Mouse (Mus musculus) limb, embryonic 14.5 days (tissue): ENCODE measurements around the gene Usp22. TPM values are rescaled to one million over a fixed set of nuclear protein-coding genes. Genes with fewer than 3 reads are reported as not detected.

Experiments used
- ATAC-seq: fragments of 200-750 bp; cut with Nextera tagmentation; 2 replicates; pipeline ENCODE4 v1.8.0; 2017; ENCODE audit warnings: low read depth, moderate number of reproducible peaks, moderate TSS enrichment; ENCODE audit not compliant: low FRiP score
- DNase-seq: peaks from one replicate; pipeline ENCODE4 v3.0.0-alpha.2; 2015; ENCODE audit warnings: low spot score
- H3K27ac ChIP-seq: fragments of 300-500 bp; sonication (generic); replicated peaks from 2 replicates; pipeline ENCODE4 v1.5.1; 2014; ENCODE audit warnings: low read depth, mild to moderate bottlenecking, low read length, moderate library complexity, mixed read lengths
- H3K27me3 ChIP-seq: fragments of 300-500 bp; sonication (generic); 2 replicates; pipeline ENCODE4 v1.6.1; 2014; ENCODE audit warnings: low read length, mixed read lengths; ENCODE audit not compliant: control insufficient read depth, insufficient read depth
- H3K36me3 ChIP-seq: fragments of 300-500 bp; sonication (generic); 2 replicates; pipeline ENCODE4 v1.6.1; 2014; ENCODE audit warnings: mild to moderate bottlenecking, low read length, moderate library complexity, mixed read lengths; ENCODE audit not compliant: control insufficient read depth, insufficient read depth
- H3K4me1 ChIP-seq: fragments of 300-500 bp; sonication (generic); 2 replicates; pipeline ENCODE4 v1.6.1; 2014; ENCODE audit warnings: antibody characterized with exemption, low read length, mixed read lengths; ENCODE audit not compliant: control insufficient read depth, insufficient read depth
- H3K4me2 ChIP-seq: fragments of 300-500 bp; sonication (generic); replicated peaks from 2 replicates; pipeline ENCODE4 v1.6.1; 2014; ENCODE audit warnings: low read depth, mild to moderate bottlenecking, low read length, moderate library complexity; ENCODE audit not compliant: severe bottlenecking
- H3K4me3 ChIP-seq: fragments of 300-500 bp; sonication (generic); replicated peaks from 2 replicates; pipeline ENCODE4 v1.5.1; 2014; ENCODE audit warnings: low read length
- H3K9ac ChIP-seq: fragments of 300-500 bp; sonication (generic); 2 replicates; pipeline ENCODE4 v1.6.1; 2014; ENCODE audit warnings: mild to moderate bottlenecking, low read depth, low read length, moderate library complexity; ENCODE audit not compliant: severe bottlenecking
- H3K9me3 ChIP-seq: fragments of 300-500 bp; sonication (generic); 2 replicates; pipeline ENCODE4 v1.6.1; 2016; ENCODE audit warnings: low read length; ENCODE audit not compliant: control insufficient read depth
- POLR2A ChIP-seq: fragments of 200-500 bp; IDR thresholded peaks from 2 replicates; pipeline ENCODE4 v1.8.0; 2012; ENCODE audit warnings: inconsistent platforms, mild to moderate bottlenecking, moderate library complexity, borderline replicate concordance; ENCODE audit not compliant: insufficient read depth, insufficient read length; ENCODE audit errors: extremely low read depth
- WGBS: fragments of 180-500 bp; shearing (Covaris S2); extraction: QIAGEN DNeasy Blood & Tissue Kit; methylation state at CpG from one replicate; pipeline ENCODE4 v1.1.7; 2014; 5-methylcytosine and 5-hydroxymethylcytosine counted together
- polyA plus RNA-seq, 2 experiments: library from polyadenylated mRNA; depleted of rRNA in 1 of 2; stranded (reverse) in 1 of 2; unstranded in 1 of 2; fragments of >200 nt; fragmentation: Nextera tagmentation in 1 of 2; extraction: Ambion mirVana in 1 of 2; gene quantifications; 2 replicates each; pipeline versions ENCODE4 v1.2.1 to v1.2.3; 2012 to 2014

The Usp22 gene
- polyA plus RNA-seq, 2 experiments: 123 to 174 TPM

DNA sequence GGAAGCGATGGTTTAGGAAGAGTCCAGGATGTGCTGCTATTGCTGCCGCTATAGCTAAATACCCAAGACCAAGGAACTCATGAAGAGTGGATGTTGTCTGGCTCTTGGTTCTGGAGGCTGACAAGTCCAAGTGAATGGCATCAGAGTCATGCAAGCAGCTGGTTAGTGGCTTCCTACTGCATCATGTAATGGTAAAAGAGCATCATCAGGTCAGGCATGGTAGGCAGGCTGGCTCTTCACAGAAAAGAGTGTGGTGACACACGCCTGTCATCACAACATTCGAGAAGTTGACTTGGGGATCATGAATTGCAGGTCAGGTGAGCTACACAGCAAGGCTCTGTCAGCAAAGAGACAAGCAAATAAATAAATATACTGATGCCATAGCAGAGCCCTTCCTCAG, 63.4 kb downstream of the Usp22 start:
- H3K4me3 ChIP-seq: no peak overlapping the region
- H3K9me3 ChIP-seq: no peaks in the 10 kb centered on the region
- ATAC-seq (no peak), DNase-seq (no peak)
- no peaks in the 10 kb centered on the region for H3K36me3 ChIP-seq
- H3K9ac ChIP-seq: no peak overlapping the region
- no peaks in the 10 kb centered on the region for H3K4me1 ChIP-seq
- WGBS: 93% methylated on average over 4 of the region's 4 CpGs
- no peak overlapping the region for H3K4me2 ChIP-seq
- no peak overlapping the region for H3K27ac ChIP-seq
- H3K27me3 ChIP-seq: no peaks in the 10 kb centered on the region
- no peak for TF ChIP-seq POLR2A

GRCm38 (mm10) chr11:61110928-61111327, 63.9 kb downstream of the Usp22 start:
- no peak overlapping the region for H3K9ac ChIP-seq
- no peak overlapping the region for H3K4me3 ChIP-seq
- H3K27ac ChIP-seq: no peak overlapping the region
- no peaks in the 10 kb centered on the region for H3K4me1 ChIP-seq
- H3K36me3 ChIP-seq: no peaks in the 10 kb centered on the region
- DNase-seq (no peak), ATAC-seq (no peak)
- no peak overlapping the region for H3K4me2 ChIP-seq
- WGBS: 36% methylated on average over 1 of the region's 1 CpGs
- H3K9me3 ChIP-seq: no peaks in the 10 kb centered on the region
- H3K27me3 ChIP-seq: no peaks in the 10 kb centered on the region
- no peak for TF ChIP-seq POLR2A

DNA sequence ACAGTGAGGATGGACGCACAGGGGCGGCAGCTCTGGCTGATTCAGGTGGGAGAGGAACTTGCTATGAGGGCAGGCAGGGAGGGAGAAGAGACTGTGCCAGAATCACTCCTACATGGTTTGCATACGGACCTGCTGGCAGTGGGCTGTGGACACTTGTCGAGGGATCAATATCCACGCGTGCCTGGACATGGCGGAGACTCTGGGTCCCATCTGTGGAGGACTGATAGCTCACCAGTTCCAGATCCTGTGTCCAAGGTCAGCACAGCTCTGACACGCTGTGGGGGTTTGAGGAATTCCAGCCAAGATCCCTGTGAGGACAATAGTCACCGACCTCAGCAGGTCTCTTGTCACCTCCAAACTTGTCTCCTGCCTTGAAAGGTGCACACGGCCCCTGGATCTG, 64.7 kb downstream of the Usp22 start:
- Histone ChIP-seq H3K9me3 (no peaks in the 10 kb centered on the region), H3K27ac (no peak overlapping the region), H3K4me2 (no peak overlapping the region), H3K4me3 (no peak overlapping the region), H3K4me1 (no peaks in the 10 kb centered on the region), H3K27me3 (no peaks in the 10 kb centered on the region), H3K9ac (no peak overlapping the region), H3K36me3 (no peaks in the 10 kb centered on the region)
- TF ChIP-seq POLR2A: no peak
- WGBS: 80% methylated on average over 10 of the region's 10 CpGs
- ATAC-seq (no peak), DNase-seq (no peak)

DNA sequence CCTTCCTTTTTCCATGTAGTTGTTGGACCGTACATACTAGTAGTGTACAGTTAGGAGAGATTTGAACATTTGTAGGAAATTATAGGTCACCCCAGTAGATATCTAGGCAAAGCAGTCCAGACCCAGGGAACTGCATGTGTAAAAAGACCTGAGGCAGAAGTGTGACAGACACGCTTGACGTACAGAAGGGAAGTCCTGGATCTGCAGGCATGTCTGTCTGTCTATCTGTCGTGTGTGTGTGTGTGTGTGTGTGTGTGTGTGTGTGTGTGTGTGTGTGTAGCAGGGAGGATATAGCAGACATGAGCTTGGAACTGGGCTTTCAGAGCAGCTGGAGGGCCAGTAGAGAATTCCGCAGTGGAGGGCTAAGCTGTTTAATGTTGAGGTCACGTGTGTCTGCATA, 65.1 kb downstream of the Usp22 start:
- ATAC-seq (no peak), DNase-seq (no peak)
- WGBS: 83% methylated on average over 6 of the region's 6 CpGs
- Histone ChIP-seq H3K4me2 (no peak overlapping the region), H3K4me1 (no peaks in the 10 kb centered on the region), H3K27ac (no peak overlapping the region), H3K9ac (no peak overlapping the region), H3K36me3 (no peaks in the 10 kb centered on the region), H3K27me3 (no peaks in the 10 kb centered on the region), H3K9me3 (no peaks in the 10 kb centered on the region), H3K4me3 (no peak overlapping the region)
- no peak for TF ChIP-seq POLR2A

DNA sequence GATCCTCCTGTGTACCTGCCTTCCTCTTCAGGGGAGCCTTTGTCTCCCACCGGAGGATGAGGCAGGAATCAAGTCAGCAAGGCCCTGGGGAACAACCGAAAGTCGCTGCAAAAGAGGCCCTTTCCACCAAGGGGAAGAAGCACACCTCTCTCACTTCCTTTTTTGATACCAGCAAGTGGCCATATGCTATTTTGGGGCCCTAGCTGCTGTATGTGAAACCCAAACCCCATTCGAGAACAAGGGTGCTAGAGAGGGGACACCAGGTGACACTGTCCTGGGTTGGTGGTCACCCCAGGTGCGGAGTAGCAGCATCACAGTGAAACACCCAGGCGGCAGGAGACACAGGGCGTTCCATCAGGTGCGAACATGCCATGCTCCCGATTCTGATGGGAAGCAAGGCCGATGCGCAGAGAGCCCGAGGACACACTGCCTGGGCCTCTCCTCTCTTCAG, 65.9 kb downstream of the Usp22 start:
- ATAC-seq (no peak), DNase-seq (no peak)
- 85% methylated on average over 12 of the region's 12 CpGs for WGBS
- H3K4me3 ChIP-seq: no peak overlapping the region
- TF ChIP-seq POLR2A: no peak
- H3K9ac ChIP-seq: no peak overlapping the region
- no peaks in the 10 kb centered on the region for H3K36me3 ChIP-seq
- no peaks in the 10 kb centered on the region for H3K4me1 ChIP-seq
- no peak overlapping the region for H3K4me2 ChIP-seq
- H3K9me3 ChIP-seq: no peaks in the 10 kb centered on the region
- no peak overlapping the region for H3K27ac ChIP-seq
- H3K27me3 ChIP-seq: no peaks in the 10 kb centered on the region
